Mouse (Mus musculus): ENCODE data around the gene Naa80. TPM values are rescaled to one million over a fixed set of nuclear protein-coding genes. Genes with fewer than 3 reads are reported as not detected.

The Naa80 gene
- total RNA-seq, 4 experiments from 2014 or later, result 9.1 to 17.4 (median 13.3) TPM

GRCm38 (mm10) chr9:107633091-107633660 lies 54.5 kb downstream of the Naa80 start:
- peak in 1 of 2 experiments; percentile 74 for DNase-seq (ENCODE audit: low spot score in 2 of 2)

Other genes starting within 250 kb of the Naa80 start
- 10 to 100 TPM; 14.9 to 20.6 (median 18.7) TPM for gene Hemk1, start 240.5 kb upstream of the Naa80 start, total RNA-seq (2022)
- 1 to 10 TPM; 5.6 to 7.1 (median 6.2) TPM for gene 6430571L13Rik, start 238.3 kb upstream of the Naa80 start, total RNA-seq (2022)
- gene Cacna2d2, start 179.3 kb upstream of the Naa80 start, total RNA-seq (2022), result 10 to 100 TPM; 37.3 to 49.0 (median 44.8) TPM
- gene Tmem115, start 44.9 kb upstream of the Naa80 start, total RNA-seq (2022), result 10 to 100 TPM; 36.2 to 37.2 (median 36.9) TPM
- 10 to 100 TPM; 16.3 to 20.6 (median 19.2) TPM for gene Cyb561d2, start 36.7 kb upstream of the Naa80 start, total RNA-seq (2022)
- 10 to 100 TPM; 40.8 to 42.3 (median 41.8) TPM for gene Nprl2, start 36.7 kb upstream of the Naa80 start, total RNA-seq (2022)
- gene Zmynd10, start 31.6 kb upstream of the Naa80 start, total RNA-seq (2022), result 1 to 10 TPM; 5.1 to 8.3 (median 6.3) TPM
- 10 to 100 TPM; 15.8 to 18.5 (median 16.9) TPM for gene Rassf1, start 27.3 kb upstream of the Naa80 start, total RNA-seq (2022)
- gene Tusc2, start 15.6 kb upstream of the Naa80 start, total RNA-seq (2022), result 10 to 100 TPM; 90.7 to 97.1 (median 92.8) TPM
- gene Hyal2, start 10.9 kb upstream of the Naa80 start, total RNA-seq (2022), result 10 to 100 TPM; 13.0 to 18.0 (median 15.4) TPM
- gene Hyal1, start 2.0 kb upstream of the Naa80 start, total RNA-seq (2022), result 1 to 10 TPM; 4.9 to 9.5 (median 6.8) TPM
- gene Hyal3, start 1.9 kb downstream of the Naa80 start, total RNA-seq (2022), result 1 to 10 TPM; 1.0 to 1.7 (median 1.1) TPM
- 10 to 100 TPM; 11.3 to 15.5 (median 15.3) TPM for gene Ifrd2, start 8.8 kb downstream of the Naa80 start, total RNA-seq (2022)
- 1 to 10 TPM; 5.1 to 5.9 (median 5.3) TPM for gene Sema3b, start 30.3 kb downstream of the Naa80 start, total RNA-seq (2022)
- 100 to 1,000 TPM; 239 to 252 (median 247) TPM for gene Gnai2, start 56.5 kb downstream of the Naa80 start, total RNA-seq (2022)
- 10 to 100 TPM; 82.5 to 94.5 (median 86.9) TPM for gene Slc38a3, start 90.6 kb downstream of the Naa80 start, total RNA-seq (2022)
- gene Gnat1, start 100.8 kb downstream of the Naa80 start, total RNA-seq (2022), result 1 to 10 TPM in 1 of 4 experiments, under 1 TPM in 3; 0.32 to 1.0 (median 0.62) TPM
- gene Sema3f, start 131.6 kb downstream of the Naa80 start, total RNA-seq (2022), result 10 to 100 TPM; 14.5 to 17.6 (median 16.0) TPM
- 100 to 1,000 TPM; 117 to 136 (median 126) TPM for gene Rbm5, start 192.1 kb downstream of the Naa80 start, total RNA-seq (2022)